Mouse (Mus musculus) ES-Bruce4 (cell line): Measurements from ENCODE around the gene Prss57.
A peak's percentile ranks its signal among the peaks of the same experiment; 100 is the strongest.

Experiments
- CTCF ChIP-seq: IDR thresholded peaks from one replicate; pipeline ENCODE4 v1.8.1; 2011; ENCODE audit warnings: low read depth, low read length
- EP300 ChIP-seq: IDR thresholded peaks from 2 replicates; pipeline ENCODE4 v1.6.1; 2011; ENCODE audit warnings: low read depth, low read length; ENCODE audit not compliant: insufficient read depth

GRCm38 (mm10) chr10:79735361-79735760 is 55.4 kb downstream of the Prss57 start:
- TF ChIP-seq CTCF (peak; percentile 26), EP300 (no peak)
